Mouse (Mus musculus) embryonic facial prominence, embryonic 15.5 days (tissue): ENCODE results near the gene Aldh3a1. TPM values are rescaled to one million over a fixed set of nuclear protein-coding genes. Genes with fewer than 3 reads are reported as not detected.
"Not testable (repeated sequence)": the region's sequence is repeated elsewhere in the genome, so short reads cannot be mapped to it uniquely, and the experiment has no call there.

Experiments
- ATAC-seq: fragments of 200-750 bp; cut with Nextera tagmentation; 2 replicates; pipeline ENCODE4 v1.8.0; 2017; ENCODE audit warnings: low read depth, moderate TSS enrichment; ENCODE audit not compliant: insufficient number of reproducible peaks, low FRiP score, low TSS enrichment
- H3K27ac ChIP-seq: fragments of 300-500 bp; sonication (generic); replicated peaks from 2 replicates; pipeline ENCODE4 v1.5.1; 2015; ENCODE audit warnings: mild to moderate bottlenecking, inconsistent platforms
- H3K27me3 ChIP-seq: fragments of 300-500 bp; sonication (generic); 2 replicates; pipeline ENCODE4 v1.6.1; 2015; ENCODE audit warnings: inconsistent platforms
- H3K36me3 ChIP-seq: fragments of 300-500 bp; sonication (generic); 2 replicates; pipeline ENCODE4 v1.6.1; 2015; ENCODE audit warnings: mild to moderate bottlenecking, inconsistent platforms
- H3K4me1 ChIP-seq: fragments of 300-500 bp; sonication (generic); 2 replicates; pipeline ENCODE4 v1.6.1; 2015; ENCODE audit warnings: inconsistent platforms
- H3K4me2 ChIP-seq: fragments of 300-500 bp; sonication (generic); replicated peaks from 2 replicates; pipeline ENCODE4 v1.6.1; 2015; ENCODE audit warnings: mild to moderate bottlenecking, inconsistent platforms
- H3K4me3 ChIP-seq: fragments of 300-500 bp; sonication (generic); replicated peaks from 2 replicates; pipeline ENCODE4 v1.5.1; 2015; ENCODE audit warnings: mild to moderate bottlenecking, inconsistent platforms
- H3K9ac ChIP-seq: fragments of 300-500 bp; sonication (generic); 2 replicates; pipeline ENCODE4 v1.6.1; 2015; ENCODE audit warnings: inconsistent platforms
- H3K9me3 ChIP-seq: fragments of 300-500 bp; sonication (generic); replicated peaks from 2 replicates; pipeline ENCODE4 v1.6.1; 2016; ENCODE audit warnings: inconsistent platforms
- WGBS: fragments of 180-500 bp; shearing (Covaris S2); methylation state at CpG from one replicate; pipeline ENCODE4 v1.1.7; 2015; 5-methylcytosine and 5-hydroxymethylcytosine counted together
- polyA plus RNA-seq: library from polyadenylated mRNA; unstranded; fragments of >200 nt; fragmentation: Nextera tagmentation; extraction: Ambion mirVana; gene quantifications from 2 replicates; pipeline ENCODE4 v1.2.1, GENCODE M21; 2015

The Aldh3a1 gene
- polyA plus RNA-seq, 1 experiment from 2014 or later: 5.4 TPM

DNA sequence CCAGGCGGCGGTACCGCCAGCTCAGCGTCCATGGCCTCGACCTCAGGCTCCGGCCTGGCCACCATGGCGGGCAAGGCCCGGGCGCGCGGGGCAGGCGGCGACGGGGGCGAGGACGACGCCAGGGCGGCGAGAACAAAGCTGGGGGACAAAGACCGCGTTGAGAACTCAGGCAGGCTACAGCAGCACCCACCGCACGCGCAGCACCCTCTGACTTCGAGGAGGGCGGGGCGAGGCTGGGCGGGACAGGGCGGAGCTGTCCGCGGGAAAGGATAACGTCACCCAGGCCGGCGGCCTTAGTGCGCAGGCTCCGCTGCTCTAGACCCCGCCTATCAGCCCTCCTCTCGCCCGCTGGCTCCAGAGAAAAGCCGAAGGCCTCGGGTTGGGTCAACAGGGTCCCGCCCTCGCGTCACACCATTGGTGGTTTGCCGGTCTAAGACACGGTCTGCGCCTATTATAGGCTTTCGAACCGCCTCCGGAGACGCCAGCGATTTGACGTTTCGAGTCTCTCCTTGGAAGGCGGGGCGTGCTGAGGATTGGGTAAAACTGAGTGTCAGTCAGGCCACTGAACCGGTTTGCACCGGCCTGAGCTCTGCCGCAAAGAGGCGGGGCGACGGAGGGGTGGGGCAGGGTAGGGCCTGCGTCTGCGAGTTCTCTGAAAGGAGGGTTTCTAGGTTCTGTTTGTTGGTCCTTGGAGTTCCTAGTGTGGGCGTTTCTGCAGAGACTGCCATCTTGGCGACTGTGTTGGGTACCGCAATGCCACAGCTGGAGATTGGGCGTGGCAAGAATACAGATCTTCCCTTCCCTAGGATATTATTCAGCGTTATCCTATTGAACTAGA is 32.3 kb upstream of the Aldh3a1 start, which contains the start of gene Usp22:
Gene Usp22, minus strand, starts transcription at position 235 of the 838 bp plus-strand sequence.
- Histone ChIP-seq H3K27me3 (no peaks in the 10 kb centered on the region), H3K9ac (peak within 1 kb of the TSS; percentile 99), H3K4me3 (peak within 1 kb of the TSS; percentile 100), H3K4me1 (peaks cover 32% of the 10 kb centered on the region), H3K27ac (peak within 1 kb of the TSS; percentile 98), H3K36me3 (no peaks in the 10 kb centered on the region), H3K9me3 (no peaks in the 10 kb centered on the region), H3K4me2 (peak within 1 kb of the TSS; percentile 64)
- ATAC-seq: peak; percentile 98
- under 1% methylated on average over 69 of the region's 69 CpGs for WGBS

DNA sequence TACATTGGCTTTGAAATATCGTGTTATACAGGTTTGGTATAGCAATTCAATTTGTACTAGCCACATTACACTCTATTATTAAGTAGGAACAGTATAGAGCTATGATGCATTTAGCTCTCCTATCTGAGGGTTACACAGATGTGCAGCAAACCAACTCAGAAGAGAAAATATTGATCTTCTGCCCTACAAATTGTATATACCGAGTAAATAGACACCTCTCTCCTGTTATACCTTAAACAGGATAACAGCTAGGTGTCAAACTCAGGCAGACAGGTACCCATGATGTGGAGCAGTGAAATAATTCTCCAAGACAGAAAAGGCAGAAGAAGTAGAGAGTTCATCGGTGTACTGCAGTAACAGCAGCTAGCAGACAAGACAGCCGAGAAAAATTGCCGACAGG is 31.6 kb upstream of the Aldh3a1 start:
- no peak for ATAC-seq
- peak overlapping the region; percentile 64; the same call in 1 of the 2 replicates for H3K4me2 ChIP-seq
- H3K9ac ChIP-seq: no peak overlapping the region
- peaks cover 29% of the 10 kb centered on the region for H3K4me1 ChIP-seq
- H3K27me3 ChIP-seq: no peaks in the 10 kb centered on the region
- H3K4me3 ChIP-seq: peak overlapping the region; percentile 100; the same call in 1 of the 2 replicates
- H3K27ac ChIP-seq: peak overlapping the region; percentile 39; the same call in 1 of the 2 replicates
- WGBS: 63% methylated on average over 5 of the region's 5 CpGs
- H3K36me3 ChIP-seq: no peaks in the 10 kb centered on the region
- no peaks in the 10 kb centered on the region for H3K9me3 ChIP-seq

DNA sequence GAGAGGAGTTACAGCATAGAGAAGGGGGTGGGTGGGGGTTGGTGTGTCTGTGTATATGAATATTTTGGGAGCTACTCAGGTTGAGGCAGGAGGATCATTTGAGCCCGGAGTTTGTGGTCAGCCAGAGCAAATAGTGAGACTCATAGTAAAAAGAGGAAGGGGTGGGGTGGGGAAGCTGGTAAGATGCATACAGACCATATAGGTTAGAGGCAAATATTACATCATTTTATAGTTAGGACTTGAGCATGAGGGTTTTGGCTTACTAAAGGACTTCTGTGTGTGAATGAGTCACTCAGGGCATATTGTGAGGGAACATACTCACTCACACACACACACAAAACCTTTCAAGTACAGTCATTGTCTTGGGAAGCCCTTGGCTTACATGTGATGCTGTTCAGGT is 31.0 kb upstream of the Aldh3a1 start:
- H3K4me3 ChIP-seq: no peak overlapping the region
- WGBS: 94% methylated on average over 1 of the region's 1 CpGs
- no peaks in the 10 kb centered on the region for H3K36me3 ChIP-seq
- no peak overlapping the region for H3K27ac ChIP-seq
- ATAC-seq: no peak
- no peak overlapping the region for H3K9ac ChIP-seq
- H3K9me3 ChIP-seq: no peaks in the 10 kb centered on the region
- no peak overlapping the region for H3K4me2 ChIP-seq
- peaks cover 25% of the 10 kb centered on the region for H3K4me1 ChIP-seq
- H3K27me3 ChIP-seq: no peaks in the 10 kb centered on the region

DNA sequence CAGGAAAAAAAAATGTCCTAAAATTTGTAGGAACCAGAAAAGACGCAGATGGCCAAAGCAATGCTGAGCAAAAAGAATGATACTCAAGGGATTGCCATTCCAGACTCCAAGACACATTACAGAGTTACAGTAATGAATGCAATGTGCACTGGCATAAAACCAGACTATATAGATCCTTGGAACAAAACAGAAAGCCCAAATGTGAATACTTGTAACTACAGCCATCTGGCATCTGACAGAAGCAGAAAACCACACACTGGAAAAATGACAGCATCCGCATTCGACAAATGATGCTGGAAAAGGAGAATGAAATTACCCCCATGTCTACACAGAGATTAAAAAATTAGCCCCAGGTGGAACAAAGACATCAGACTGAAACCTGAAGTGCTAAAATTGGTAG is 27.0 kb upstream of the Aldh3a1 start:
- H3K9me3 ChIP-seq: no peaks in the 10 kb centered on the region
- H3K36me3 ChIP-seq: no peaks in the 10 kb centered on the region
- H3K4me2 ChIP-seq: no peak overlapping the region
- no peaks in the 10 kb centered on the region for H3K27me3 ChIP-seq
- 33% methylated on average over 3 of the region's 3 CpGs for WGBS
- H3K4me1 ChIP-seq: peaks cover 10% of the 10 kb centered on the region
- H3K9ac ChIP-seq: no peak overlapping the region
- peak overlapping the region; percentile 75 for H3K27ac ChIP-seq
- ATAC-seq: peak; percentile 40; the same call in 1 of the 2 replicates
- no peak overlapping the region for H3K4me3 ChIP-seq

DNA sequence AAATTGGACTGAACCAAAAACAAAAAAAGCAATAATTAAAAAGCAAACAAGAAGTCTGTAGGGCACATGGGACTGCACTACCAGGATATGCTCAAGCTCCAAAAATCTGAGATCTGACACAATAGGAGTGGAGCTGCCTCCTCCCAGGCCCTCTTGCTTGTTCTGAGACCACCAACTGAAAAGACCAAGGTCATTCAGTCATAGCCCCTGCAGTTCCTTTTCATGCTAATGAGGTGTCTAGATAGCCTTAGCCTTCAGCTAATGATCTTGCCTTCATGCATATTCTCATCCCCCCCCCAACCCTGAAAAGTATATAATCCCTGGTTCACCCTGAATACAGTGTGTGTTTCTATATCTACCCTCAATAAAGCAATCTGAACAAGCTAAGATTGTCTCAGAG is 25.7 kb upstream of the Aldh3a1 start:
- Histone ChIP-seq H3K4me2 (no peak overlapping the region), H3K27me3 (no peaks in the 10 kb centered on the region), H3K4me1 (peaks cover 6% of the 10 kb centered on the region), H3K27ac (no peak overlapping the region), H3K36me3 (no peaks in the 10 kb centered on the region), H3K9me3 (no peaks in the 10 kb centered on the region), H3K9ac (no peak overlapping the region), H3K4me3 (no peak overlapping the region)
- ATAC-seq: no peak

DNA sequence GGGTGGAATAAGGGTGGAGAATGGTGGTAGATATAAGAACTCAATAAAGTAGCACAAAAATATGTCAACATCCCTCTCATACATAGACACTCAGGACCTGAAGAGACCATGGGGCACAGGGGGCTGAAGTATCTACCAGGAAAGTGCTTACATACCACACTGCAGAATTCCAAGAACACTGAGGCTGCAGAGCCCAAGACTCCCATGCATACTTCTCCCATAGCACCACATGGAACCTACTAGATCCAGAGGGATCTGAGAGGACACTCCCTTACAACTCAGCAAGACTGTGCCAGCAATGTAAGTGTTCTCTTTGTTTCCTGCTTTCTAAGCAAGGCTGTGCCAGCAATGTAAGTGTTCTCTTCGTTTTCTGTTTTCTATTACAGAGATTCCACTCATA is 23.5 kb upstream of the Aldh3a1 start:
- H3K36me3 ChIP-seq: no peaks in the 10 kb centered on the region
- 53% methylated on average over 1 of the region's 1 CpGs for WGBS
- H3K27ac ChIP-seq: peak overlapping the region; percentile 78

DNA sequence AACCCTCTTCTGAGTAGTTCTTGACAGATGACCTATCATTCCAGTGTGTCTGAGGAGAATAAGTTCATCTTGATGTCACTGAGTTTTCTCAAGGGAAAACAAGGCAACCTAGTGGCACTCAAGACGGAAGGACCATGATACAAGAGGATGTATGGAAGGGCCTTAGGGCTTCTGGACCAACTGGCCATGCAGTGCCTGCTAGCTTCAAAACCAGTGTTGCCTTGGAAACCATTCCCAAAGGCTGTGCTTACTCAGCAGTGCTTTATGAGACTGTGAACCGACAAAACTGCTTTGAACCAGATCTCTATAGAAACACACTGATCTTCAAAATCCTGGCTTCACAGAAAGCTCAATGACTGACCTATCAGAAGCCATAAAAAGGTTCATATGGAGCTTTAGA is 16.6 kb upstream of the Aldh3a1 start:
- 76% methylated on average over 2 of the region's 2 CpGs for WGBS
- Histone ChIP-seq H3K27ac (no peak overlapping the region), H3K27me3 (peaks cover 11% of the 10 kb centered on the region)

More for the DNA sequence above, 23.5 kb upstream of the Aldh3a1 start:
- Histone ChIP-seq H3K27me3 (no peaks in the 10 kb centered on the region), H3K4me1 (peaks cover 6% of the 10 kb centered on the region), H3K4me3 (no peak overlapping the region), H3K4me2 (no peak overlapping the region), H3K9me3 (no peaks in the 10 kb centered on the region), H3K9ac (no peak overlapping the region)
- ATAC-seq: no peak

DNA sequence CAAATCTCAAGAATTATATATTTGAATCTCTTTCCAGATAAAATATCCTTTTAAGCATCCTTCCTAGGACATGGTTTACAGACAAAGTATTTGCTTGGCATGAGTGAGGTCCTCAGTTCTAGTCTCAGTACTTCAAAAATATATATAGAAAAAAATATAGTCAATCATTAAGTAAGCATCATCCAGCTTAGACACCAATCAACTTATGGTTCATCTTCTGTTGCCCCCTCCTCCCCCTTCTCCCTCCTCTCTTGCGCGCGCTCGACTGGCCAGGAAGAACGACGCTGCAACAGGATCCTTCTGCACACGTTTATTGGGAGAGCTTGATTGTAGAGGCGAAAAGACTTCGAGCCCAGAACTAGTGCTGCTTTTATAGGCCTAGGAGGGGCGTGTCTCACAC is 15.2 kb upstream of the Aldh3a1 start:
- peaks cover 11% of the 10 kb centered on the region for H3K27me3 ChIP-seq
- not testable (repeated sequence) for H3K4me1 ChIP-seq, ATAC-seq, H3K9ac ChIP-seq, H3K9me3 ChIP-seq, H3K4me3 ChIP-seq, H3K4me2 ChIP-seq, H3K27ac ChIP-seq, H3K36me3 ChIP-seq
- WGBS: 83% methylated on average over 7 of the region's 10 CpGs

More for the DNA sequence above, 16.6 kb upstream of the Aldh3a1 start:
- Histone ChIP-seq H3K4me3 (no peak overlapping the region), H3K36me3 (no peaks in the 10 kb centered on the region), H3K4me1 (no peaks in the 10 kb centered on the region), H3K4me2 (no peak overlapping the region), H3K9me3 (no peaks in the 10 kb centered on the region), H3K9ac (no peak overlapping the region)
- ATAC-seq: no peak

DNA sequence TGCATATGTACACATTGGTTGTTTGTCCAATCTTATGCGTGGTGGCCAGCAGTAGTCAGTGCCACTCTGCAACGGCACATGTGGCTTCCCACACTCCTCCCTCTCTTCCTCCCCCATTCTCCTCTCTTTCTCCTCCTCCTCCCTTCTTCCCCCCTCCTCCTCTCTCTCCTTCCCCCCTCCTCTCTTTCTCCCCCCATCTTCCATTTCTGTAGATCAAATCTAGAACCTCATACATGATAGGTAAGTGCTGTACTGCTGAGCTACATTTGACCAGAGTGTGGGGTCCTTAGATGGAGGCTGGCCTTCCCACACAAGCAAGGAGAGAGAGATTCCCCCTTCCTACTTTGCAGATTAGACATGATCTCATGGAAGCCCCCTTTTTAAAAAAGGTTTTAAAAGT is 14.6 kb upstream of the Aldh3a1 start:
- Histone ChIP-seq H3K4me3 (no peak overlapping the region), H3K27me3 (peaks cover 11% of the 10 kb centered on the region), H3K4me1 (no peaks in the 10 kb centered on the region), H3K9me3 (no peaks in the 10 kb centered on the region), H3K9ac (no peak overlapping the region), H3K36me3 (no peaks in the 10 kb centered on the region), H3K27ac (no peak overlapping the region), H3K4me2 (no peak overlapping the region)
- ATAC-seq: no peak
- 91% methylated on average over 2 of the region's 2 CpGs for WGBS

DNA sequence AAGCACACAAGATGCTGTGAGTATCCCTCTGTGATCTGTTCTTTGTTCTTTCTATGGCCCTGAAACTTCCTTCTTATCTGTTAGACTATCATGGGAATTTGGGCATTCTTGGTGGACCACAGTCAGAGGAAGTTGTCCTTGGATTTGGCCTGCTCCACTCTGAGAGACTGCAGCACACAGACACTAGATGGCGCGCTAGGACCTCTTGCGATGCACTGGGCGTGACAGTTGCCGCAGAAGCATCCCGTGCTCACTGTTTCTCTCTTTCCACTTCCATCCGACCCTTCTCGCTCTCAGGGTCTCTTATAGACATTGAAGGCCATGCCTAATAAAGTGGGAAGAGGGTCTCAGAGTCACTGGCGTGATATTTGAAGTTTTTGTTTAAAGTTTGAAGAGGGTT is 13.9 kb upstream of the Aldh3a1 start:
- Histone ChIP-seq H3K4me3 (no peak overlapping the region), H3K27me3 (peaks cover 11% of the 10 kb centered on the region), H3K4me2 (no peak overlapping the region), H3K36me3 (no peaks in the 10 kb centered on the region), H3K4me1 (no peaks in the 10 kb centered on the region), H3K27ac (no peak overlapping the region), H3K9me3 (no peaks in the 10 kb centered on the region), H3K9ac (no peak overlapping the region)
- ATAC-seq: no peak
- whole genome bisulfite sequencing: 6% methylated on average over 9 of the region's 9 CpGs

DNA sequence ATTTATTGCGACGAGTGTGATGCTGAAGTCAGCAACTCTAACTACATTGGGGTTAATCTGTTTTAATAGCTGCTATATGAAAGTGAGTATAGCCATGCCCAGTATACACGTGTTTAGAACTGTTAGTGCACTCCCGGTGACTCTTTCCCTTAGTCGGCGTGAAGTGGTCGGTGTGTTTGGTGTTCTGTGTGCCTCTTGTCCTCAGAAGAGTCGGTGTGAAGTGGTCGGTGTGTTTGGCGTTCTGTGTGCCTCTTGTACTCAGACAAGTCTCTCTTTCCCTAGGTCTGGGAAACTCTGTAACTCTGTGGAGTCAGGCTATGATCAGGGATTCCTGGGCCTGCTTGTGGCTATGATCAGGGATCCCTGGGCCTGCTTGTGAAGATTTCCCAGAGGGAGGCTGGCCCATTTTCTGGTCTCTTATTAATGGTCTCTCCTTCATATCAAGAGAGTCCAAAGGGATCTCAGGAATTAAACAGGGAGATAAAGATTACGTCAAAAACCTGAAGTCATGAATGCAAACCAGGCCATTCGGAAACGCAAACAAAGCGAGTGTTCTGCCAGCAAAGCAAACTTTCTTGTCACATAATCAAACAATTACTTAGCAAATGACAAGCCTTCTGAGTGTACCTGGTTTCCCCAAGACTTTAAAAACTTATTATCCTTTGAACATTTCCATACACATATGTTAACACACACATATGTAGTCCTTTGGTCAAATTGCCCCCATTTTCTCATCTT is 10.6 kb upstream of the Aldh3a1 start:
- H3K36me3 ChIP-seq: no peaks in the 10 kb centered on the region
- 0 out of 2 replicates have a peak, but pooled peaks cover 4% of the 10 kb centered on the region for H3K4me1 ChIP-seq
- H3K9ac ChIP-seq: no peak overlapping the region
- H3K4me3 ChIP-seq: no peak overlapping the region
- no peak overlapping the region for H3K4me2 ChIP-seq
- H3K27me3 ChIP-seq: peaks cover 11% of the 10 kb centered on the region
- WGBS: 78% methylated on average over 14 of the region's 14 CpGs
- no peak for ATAC-seq
- H3K27ac ChIP-seq: no peak overlapping the region
- H3K9me3 ChIP-seq: no peaks in the 10 kb centered on the region
